Mouse (Mus musculus) bone marrow, adult 2 months (tissue): ENCODE measurements around the gene Pimreg. TPM values are rescaled to one million over a fixed set of nuclear protein-coding genes. Genes with fewer than 3 reads are reported as not detected.

Experiments used
- H3K27ac ChIP-seq: fragments of 200-500 bp; 2 replicates; pipeline ENCODE4 v1.5.1; 2012; ENCODE audit warnings: low read depth, mild to moderate bottlenecking, control low read depth, inconsistent platforms, low read length; ENCODE audit not compliant: control insufficient read depth, poor library complexity, insufficient read depth
- H3K4me1 ChIP-seq: fragments of 200-500 bp; 2 replicates; pipeline ENCODE4 v1.6.1; 2011; ENCODE audit warnings: low read length; ENCODE audit not compliant: control insufficient read depth, insufficient read depth
- H3K4me3 ChIP-seq: fragments of 200-500 bp; replicated peaks from 2 replicates; pipeline ENCODE3; 2011; ENCODE audit warnings: mild to moderate bottlenecking, low read depth, low read length, control low read depth; ENCODE audit not compliant: control insufficient read depth
- CTCF ChIP-seq: fragments of 200-500 bp; IDR thresholded peaks from 2 replicates; pipeline ENCODE4 v1.5.1; 2011; ENCODE audit warnings: low read length, control low read depth; ENCODE audit not compliant: control insufficient read depth, insufficient read depth
- POLR2A ChIP-seq: fragments of 200-500 bp; IDR thresholded peaks from 2 replicates; pipeline ENCODE4 v1.6.1; 2011; ENCODE audit warnings: low read depth, mild to moderate bottlenecking, control low read depth, low read length, borderline replicate concordance; ENCODE audit not compliant: control insufficient read depth
- WGBS: fragments of 180-500 bp; shearing (Covaris S2); methylation state at CpG from one replicate; pipeline ENCODE4 v1.1.7; 2018; 5-methylcytosine and 5-hydroxymethylcytosine counted together
- polyA plus RNA-seq: library from polyadenylated mRNA; stranded (reverse); fragments of >200 nt; gene quantifications from 2 replicates; pipeline ENCODE4 v1.2.4, GENCODE M21; 2011; ENCODE audit warnings: low replicate concordance; ENCODE audit not compliant: missing spikeins, insufficient read depth, insufficient read length

The Pimreg gene
- polyA plus RNA-seq, 1 experiment = 14.0 TPM

DNA sequence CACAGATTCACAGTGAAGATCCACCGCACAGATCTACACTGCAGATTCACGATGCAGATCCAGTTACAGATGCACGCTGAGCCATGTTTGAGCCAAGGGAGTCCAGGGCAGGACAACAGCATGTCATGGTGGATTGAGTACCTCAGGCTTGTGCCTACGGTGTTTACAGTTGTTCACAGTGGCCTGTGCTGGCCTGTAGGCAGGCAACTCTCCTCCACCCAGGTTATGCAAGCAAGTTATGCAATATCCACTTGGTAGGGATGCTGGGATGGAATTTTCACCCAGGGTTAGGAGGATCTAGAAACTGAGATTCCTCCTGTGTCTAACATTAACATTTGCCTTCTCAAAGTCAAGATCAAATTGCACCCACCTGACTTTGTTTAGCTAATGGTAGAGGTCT lies 40.8 kb downstream of the Pimreg start:
- 87% methylated on average over 4 of the region's 4 CpGs for WGBS
- no peak for TF ChIP-seq CTCF
- TF ChIP-seq POLR2A = no peak
- H3K4me3 ChIP-seq = no peak overlapping the region

DNA sequence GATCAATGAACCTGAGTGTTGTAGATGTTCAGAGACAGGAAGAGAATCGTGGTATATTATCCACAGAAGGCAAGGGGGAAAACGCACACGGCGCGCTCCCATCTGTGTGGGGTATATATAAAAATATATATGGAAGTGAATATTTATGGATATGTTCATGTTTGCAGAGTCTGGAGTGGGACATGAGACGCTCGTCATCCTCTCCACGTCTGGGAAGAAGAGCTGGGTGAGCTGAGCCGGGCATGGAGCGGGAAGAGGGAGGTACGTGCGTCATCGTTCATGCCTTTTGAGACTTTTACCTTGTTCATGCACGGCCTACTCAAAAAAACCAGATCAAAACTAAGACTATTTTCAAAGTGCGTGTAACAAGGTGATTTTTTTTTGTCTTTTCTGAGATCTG lies 42.5 kb downstream of the Pimreg start:
- 89% methylated on average over 15 of the region's 15 CpGs for WGBS
- H3K4me1 ChIP-seq = no peaks in the 10 kb centered on the region; the same call in 1 of the 2 replicates
- no peak overlapping the region for H3K4me3 ChIP-seq
- H3K27ac ChIP-seq = no peak overlapping the region
- no peak for TF ChIP-seq POLR2A

More for the DNA sequence above, 40.8 kb downstream of the Pimreg start:
- H3K27ac ChIP-seq = no peak overlapping the region
- no peaks in the 10 kb centered on the region; the same call in 1 of the 2 replicates for H3K4me1 ChIP-seq

DNA sequence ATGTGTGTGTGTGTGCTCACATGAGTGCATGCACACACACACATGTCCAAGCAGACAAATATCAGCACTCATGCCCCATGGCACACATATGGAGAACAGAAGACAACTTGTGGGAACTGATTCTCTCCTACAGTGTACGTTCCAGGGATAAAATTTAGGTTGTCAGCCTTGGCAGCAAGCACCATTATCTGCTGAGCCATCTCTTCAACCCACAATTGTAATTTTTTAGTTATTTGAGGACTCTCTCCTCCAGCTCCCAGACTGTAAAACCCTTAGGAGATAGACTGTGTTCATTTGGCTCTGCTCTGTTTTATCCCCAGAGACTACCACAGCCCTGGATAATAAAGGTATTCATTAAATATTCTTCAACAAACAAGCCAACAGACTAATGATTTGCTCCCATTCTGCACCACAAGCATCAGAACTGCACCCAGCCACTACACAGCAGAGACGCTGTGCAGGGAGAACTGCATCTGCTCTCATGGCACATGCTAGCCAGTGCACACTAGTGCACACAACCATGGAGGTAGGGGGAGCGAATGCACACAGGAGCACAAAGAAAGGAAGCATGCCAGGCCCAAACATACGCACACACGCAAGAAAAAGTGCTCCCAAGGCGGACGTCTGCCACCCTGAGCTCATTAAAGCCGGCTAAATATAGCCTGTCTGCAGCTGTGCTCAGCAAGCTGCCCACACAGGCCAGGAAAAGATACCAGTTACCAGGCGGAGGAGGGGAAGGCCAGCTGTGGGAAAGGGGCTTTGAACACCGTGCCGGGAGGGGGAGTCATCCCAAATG lies 44.6 kb downstream of the Pimreg start:
- no peak for TF ChIP-seq CTCF
- no peak for TF ChIP-seq POLR2A
- H3K4me3 ChIP-seq = no peak overlapping the region
- no peaks in the 10 kb centered on the region; the same call in 1 of the 2 replicates for H3K4me1 ChIP-seq
- no peak overlapping the region for H3K27ac ChIP-seq
- WGBS = 19% methylated on average over 11 of the region's 11 CpGs

DNA sequence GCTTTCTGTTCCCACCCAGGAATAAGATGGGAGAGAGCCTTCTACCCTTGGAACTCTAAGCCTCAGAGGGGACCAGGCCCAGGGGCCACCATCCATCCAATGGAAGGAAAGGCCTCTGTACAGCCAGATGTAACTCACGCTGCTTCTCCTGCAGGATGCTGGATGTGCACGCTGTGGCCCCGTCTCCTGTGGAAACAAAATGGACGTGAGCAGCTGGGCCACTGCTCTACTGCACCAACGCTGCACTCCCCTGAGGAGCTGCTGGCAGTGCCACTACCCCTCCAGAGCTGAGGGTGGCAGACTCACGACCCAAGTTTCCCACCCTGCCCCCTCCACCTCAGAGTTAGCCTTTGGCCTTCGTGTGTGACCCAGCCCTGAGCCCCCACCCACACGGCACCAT lies 50.6 kb downstream of the Pimreg start:
- Histone ChIP-seq H3K4me3 (no peak overlapping the region), H3K4me1 (no peaks in the 10 kb centered on the region), H3K27ac (no peak overlapping the region)
- WGBS = 60% methylated on average over 8 of the region's 8 CpGs
- TF ChIP-seq CTCF = no peak
- TF ChIP-seq POLR2A = no peak

DNA sequence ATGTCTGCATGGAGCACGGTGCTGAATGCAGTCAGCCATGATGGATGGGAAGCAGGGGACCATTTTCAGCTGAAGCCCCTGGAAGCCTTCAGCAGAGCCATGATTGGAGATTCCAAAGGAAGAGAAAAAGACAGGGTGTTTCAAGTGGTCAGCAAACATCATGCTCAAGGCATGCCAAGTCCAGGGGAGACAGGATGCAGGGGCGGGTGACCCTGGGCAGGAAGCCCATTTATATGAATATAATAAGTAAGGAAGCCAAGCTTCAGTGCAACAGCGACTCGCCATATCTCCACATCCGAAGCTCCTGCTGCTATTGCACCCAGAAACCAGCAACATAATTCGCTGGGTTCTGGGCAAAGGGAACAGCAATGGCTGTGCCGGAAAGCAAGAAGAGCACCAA lies 52.6 kb downstream of the Pimreg start:
- no peaks in the 10 kb centered on the region for H3K4me1 ChIP-seq
- H3K4me3 ChIP-seq = no peak overlapping the region
- no peak overlapping the region for H3K27ac ChIP-seq
- 77% methylated on average over 7 of the region's 7 CpGs for WGBS
- no peak for TF ChIP-seq POLR2A
- TF ChIP-seq CTCF = no peak

DNA sequence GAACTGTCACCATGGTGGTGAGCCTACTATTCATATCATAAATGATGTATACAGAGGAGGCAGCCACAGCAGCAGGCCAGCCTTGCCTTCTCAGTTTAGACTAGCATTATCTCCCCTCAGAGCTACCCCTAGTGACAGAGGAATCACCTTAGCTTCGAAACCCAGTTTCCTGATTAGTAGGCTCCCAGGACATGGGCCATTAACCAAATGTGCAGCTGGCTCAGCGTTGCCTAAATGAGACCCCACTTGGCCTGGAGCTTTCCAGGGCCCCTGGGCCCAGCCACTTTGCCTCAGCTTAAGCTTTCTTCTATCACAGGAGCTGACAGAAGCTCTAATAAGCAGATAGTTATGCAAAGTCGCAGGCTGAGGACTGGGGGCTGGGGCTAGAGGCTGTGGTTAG lies 54.2 kb downstream of the Pimreg start:
- Histone ChIP-seq H3K4me1 (no peaks in the 10 kb centered on the region), H3K4me3 (no peak overlapping the region), H3K27ac (no peak overlapping the region)
- WGBS = 53% methylated on average over 3 of the region's 3 CpGs
- TF ChIP-seq POLR2A (no peak), CTCF (no peak)

Other genes starting within 250 kb of the Pimreg start
- not detected in 2 replicates for gene Aipl1, start 4.5 kb upstream of the Pimreg start, polyA plus RNA-seq
- gene Pitpnm3, start 93.7 kb downstream of the Pimreg start, polyA plus RNA-seq = not detected in 2 replicates
- 0.90 and 1.2 TPM in 2 replicates for gene Gm43951, start 164.8 kb downstream of the Pimreg start, polyA plus RNA-seq
- 3.4 and 5.1 TPM in 2 replicates for gene 4933427D14Rik, start 165.4 kb downstream of the Pimreg start, polyA plus RNA-seq
- gene Txndc17, start 165.5 kb downstream of the Pimreg start, polyA plus RNA-seq = 29.1 and 49.0 TPM in 2 replicates
- gene Med31, start 173.6 kb downstream of the Pimreg start, polyA plus RNA-seq = 9.3 and 11.4 TPM in 2 replicates
- 1.2 TPM in 1 of 2 replicates, not detected in the other for gene Slc13a5, start 225.2 kb downstream of the Pimreg start, polyA plus RNA-seq